Mouse (Mus musculus): ENCODE measurements around the gene Ssu2. TPM values are rescaled to one million over a fixed set of nuclear protein-coding genes. Genes with fewer than 3 reads are reported as not detected.

Ssu2 gene
- total and polyA plus RNA-seq, 3 experiments: not detected

GRCm38 (mm10) chr6:112360676-112361075 lies 27.1 kb downstream of the Ssu2 start:
- no peak for DNase-seq (ENCODE audit: extremely low read depth)
- H3K9ac ChIP-seq (ENCODE audit: insufficient read depth, low read depth): no peak overlapping the region
- no peaks in the 10 kb centered on the region for H3K79me2 ChIP-seq (replicated peaks; ENCODE audit: control insufficient read depth, extremely low read depth, insufficient read depth, poor library complexity, severe bottlenecking)
- TF ChIP-seq ZKSCAN1 (IDR thresholded peaks at IDR 0.05; ENCODE audit: borderline replicate concordance, low read depth, low read length) (no peak), HCFC1 (IDR thresholded peaks at IDR 0.05; ENCODE audit: low read depth, low read length) (no peak), CHD2 (IDR thresholded peaks at IDR 0.05; ENCODE audit: low read length) (no peak), PAX5 (IDR thresholded peaks at IDR 0.05; ENCODE audit: low read length) (no peak), POLR2AphosphoS2 (IDR thresholded peaks at IDR 0.05; ENCODE audit: low read depth, low read length) (no peak), ELF1 (IDR thresholded peaks at IDR 0.05; ENCODE audit: low read depth, low read length) (no peak), TBP (conservative IDR thresholded peaks at IDR 0.05; ENCODE audit: low read depth, low read length) (no peak), MYC (IDR thresholded peaks at IDR 0.05; ENCODE audit: low read depth, low read length) (no peak)
- no peak overlapping the region for H3K27ac ChIP-seq (ENCODE audit: insufficient read depth, low read depth)
- H3K4me1 ChIP-seq (ENCODE audit: control insufficient read depth in 1 of 2, insufficient read depth in 2 of 2): peaks cover 0 to 3% of the 10 kb centered on the region in 2 experiments; a peak in 1 of 4 replicates
- H3K27me3 ChIP-seq (replicated peaks): peaks cover 9% of the 10 kb centered on the region
- in situ Hi-C loops (cut with MboI; ENCODE audit: low pct_ligation_motif_present, low pct_unique_long_range_greater_than_20kb, low sequenced_read_pairs) (loop anchor here (5.0 kb wide), 1 partner anchor 148 kb away; no protein-coding TSS in a partner anchor), dilution Hi-C loops (cut with MboI; ENCODE audit: extremely low pct_ligation_motif_present, extremely low pct_unique_long_range_greater_than_20kb, low sequenced_read_pairs) (no loop called here)
- no peaks in the 10 kb centered on the region for H3K36me3 ChIP-seq (replicated peaks in 1 of 2; ENCODE audit: control insufficient read depth in 1 of 2, insufficient read depth in 1 of 2, low read length in 1 of 2)
- H3K4me3 ChIP-seq (replicated peaks in 1 of 3; ENCODE audit: low read depth in 2 of 3, low read length in 2 of 3, poor library complexity in 1 of 3): no peak overlapping the region
- H3K9me3 ChIP-seq (replicated peaks; ENCODE audit: low read length): no peaks in the 10 kb centered on the region
- H3K4me2 ChIP-seq (ENCODE audit: insufficient read depth, low read depth, poor library complexity, severe bottlenecking): no peak overlapping the region

- no peak overlapping the region for H3K4me3 ChIP-seq (replicated peaks in 1 of 3; ENCODE audit: low read depth in 2 of 3, low read length in 2 of 3, poor library complexity in 1 of 3)
- no peaks in the 10 kb centered on the region for H3K79me2 ChIP-seq (replicated peaks; ENCODE audit: control insufficient read depth, extremely low read depth, insufficient read depth, poor library complexity, severe bottlenecking)
- H3K9me3 ChIP-seq (replicated peaks; ENCODE audit: low read length): no peaks in the 10 kb centered on the region
- dilution Hi-C loops (cut with MboI; ENCODE audit: extremely low pct_ligation_motif_present, extremely low pct_unique_long_range_greater_than_20kb, low sequenced_read_pairs): no loop called here
- peaks cover 0 to 2% of the 10 kb centered on the region in 2 experiments; a peak in 1 of 4 replicates for H3K4me1 ChIP-seq (ENCODE audit: control insufficient read depth in 1 of 2, insufficient read depth in 2 of 2)
- no peak for TF ChIP-seq TBP (conservative IDR thresholded peaks at IDR 0.05; ENCODE audit: low read depth, low read length)
- TF ChIP-seq BHLHE40 (IDR thresholded peaks at IDR 0.05; ENCODE audit: low read depth, low read length): no peak
- TF ChIP-seq RAD21 (IDR thresholded peaks at IDR 0.05; ENCODE audit: low read depth, low read length): no peak
- no peak overlapping the region for H3K9ac ChIP-seq (ENCODE audit: insufficient read depth, low read depth)
- no peak overlapping the region for H3K4me2 ChIP-seq (ENCODE audit: insufficient read depth, low read depth, poor library complexity, severe bottlenecking)
- peaks cover 21% of the 10 kb centered on the region for H3K27me3 ChIP-seq (replicated peaks)
- H3K27ac ChIP-seq (ENCODE audit: insufficient read depth, low read depth): no peak overlapping the region
- DNase-seq (ENCODE audit: extremely low read depth): no peak
- in situ Hi-C loops (cut with MboI; ENCODE audit: low pct_ligation_motif_present, low pct_unique_long_range_greater_than_20kb, low sequenced_read_pairs): no loop called here
- H3K36me3 ChIP-seq (replicated peaks in 1 of 2; ENCODE audit: control insufficient read depth in 1 of 2, insufficient read depth in 1 of 2, low read length in 1 of 2): no peaks in the 10 kb centered on the region
Measured at GRCm38 (mm10) chr6:112359341-112359740, 28.5 kb downstream of the Ssu2 start.

- Histone ChIP-seq H3K4me2 (ENCODE audit: insufficient read depth, low read depth, poor library complexity, severe bottlenecking) (no peak overlapping the region), H3K9ac (ENCODE audit: insufficient read depth, low read depth) (no peak overlapping the region), H3K79me2 (replicated peaks; ENCODE audit: control insufficient read depth, extremely low read depth, insufficient read depth, poor library complexity, severe bottlenecking) (no peaks in the 10 kb centered on the region), H3K27ac (ENCODE audit: insufficient read depth, low read depth) (no peak overlapping the region), H3K27me3 (replicated peaks) (peaks cover 38% of the 10 kb centered on the region), H3K4me3 (replicated peaks in 1 of 3; ENCODE audit: low read depth in 2 of 3, low read length in 2 of 3, poor library complexity in 1 of 3) (no peak overlapping the region), H3K36me3 (replicated peaks in 1 of 2; ENCODE audit: control insufficient read depth in 1 of 2, insufficient read depth in 1 of 2, low read length in 1 of 2) (no peaks in the 10 kb centered on the region), H3K9me3 (replicated peaks; ENCODE audit: low read length) (no peaks in the 10 kb centered on the region), H3K4me1 (ENCODE audit: control insufficient read depth in 1 of 2, insufficient read depth in 2 of 2) (no peaks in the 10 kb centered on the region)
- in situ Hi-C loops (cut with MboI; ENCODE audit: low pct_ligation_motif_present, low pct_unique_long_range_greater_than_20kb, low sequenced_read_pairs) (no loop called here), dilution Hi-C loops (cut with MboI; ENCODE audit: extremely low pct_ligation_motif_present, extremely low pct_unique_long_range_greater_than_20kb, low sequenced_read_pairs) (no loop called here)
- TF ChIP-seq MAFK (IDR thresholded peaks at IDR 0.05; ENCODE audit: insufficient replicate concordance, low read length): no peak
- TF ChIP-seq MEF2A (IDR thresholded peaks at IDR 0.05; ENCODE audit: borderline replicate concordance, low read depth, low read length): no peak
- no peak for TF ChIP-seq ETS1 (conservative IDR thresholded peaks at IDR 0.05; ENCODE audit: low read depth, low read length)
- no peak for TF ChIP-seq ZNF384 (IDR thresholded peaks at IDR 0.05; ENCODE audit: low read depth, low read length)
- no peak for TF ChIP-seq SIN3A (IDR thresholded peaks at IDR 0.05; ENCODE audit: low read length)
- no peak for TF ChIP-seq JUND (conservative IDR thresholded peaks at IDR 0.05; ENCODE audit: low read depth, low read length)
- no peak for TF ChIP-seq CHD2 (IDR thresholded peaks at IDR 0.05; ENCODE audit: low read length)
- no peak for TF ChIP-seq CHD1 (IDR thresholded peaks at IDR 0.05; ENCODE audit: low read depth, low read length)
- no peak for DNase-seq (ENCODE audit: extremely low read depth)
Measured at GRCm38 (mm10) chr6:112350452-112350851, 37.4 kb downstream of the Ssu2 start.
